Mouse (Mus musculus) activated CD4-positive, CD25-positive, alpha-beta regulatory T cell, adult 4 months (primary cell): ENCODE data around the gene Slc30a7. TPM values are rescaled to one million over a fixed set of nuclear protein-coding genes. Genes with fewer than 3 reads are reported as not detected.

Source experiments
- ATAC-seq: one replicate; pipeline ENCODE4 v1.8.0; 2017
- polyA plus RNA-seq, 2 experiments: library from polyadenylated mRNA; unstranded; fragments of 100-300 nt; shearing (Covaris generic); gene quantifications; one replicate each; pipeline ENCODE4 v1.2.1; 2017

The Slc30a7 gene
- polyA plus RNA-seq, 2 experiments from 2014 or later, result 47.7 to 50.2 TPM

DNA sequence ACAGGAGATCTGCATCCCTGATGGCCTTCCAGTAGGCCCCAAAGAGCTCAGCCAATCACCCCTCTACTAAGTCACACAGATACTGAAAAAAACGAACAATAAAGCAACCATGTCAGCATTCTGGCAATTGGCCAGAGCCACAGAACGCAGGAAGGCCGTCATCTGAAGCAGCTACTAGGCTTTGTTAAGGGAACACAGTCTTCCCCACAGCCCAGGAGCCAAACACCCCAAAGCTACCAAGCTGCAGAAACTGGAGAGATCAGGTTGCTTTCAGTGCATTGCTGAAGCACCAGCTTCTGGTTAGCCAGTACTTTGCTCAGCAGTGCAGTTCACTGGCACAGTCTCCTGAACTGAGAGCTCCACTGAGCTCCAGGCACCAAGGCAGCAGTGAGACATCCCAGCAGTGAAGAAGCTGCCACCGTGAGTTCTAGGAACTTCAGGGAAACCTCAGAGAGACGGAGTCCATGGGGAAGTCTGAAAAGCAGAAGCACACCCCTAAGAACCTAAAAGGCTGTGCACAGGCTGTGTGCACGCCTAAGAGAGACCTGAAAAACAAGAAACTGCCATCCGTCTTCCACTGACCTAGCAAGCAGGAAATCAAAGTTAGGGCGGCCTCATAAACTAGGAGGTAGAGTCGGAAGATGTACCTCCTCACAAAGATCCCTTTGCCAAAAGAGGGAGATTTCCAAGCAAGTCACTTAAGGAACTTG, 21.9 kb downstream of the Slc30a7 start:
- no peak for ATAC-seq

DNA sequence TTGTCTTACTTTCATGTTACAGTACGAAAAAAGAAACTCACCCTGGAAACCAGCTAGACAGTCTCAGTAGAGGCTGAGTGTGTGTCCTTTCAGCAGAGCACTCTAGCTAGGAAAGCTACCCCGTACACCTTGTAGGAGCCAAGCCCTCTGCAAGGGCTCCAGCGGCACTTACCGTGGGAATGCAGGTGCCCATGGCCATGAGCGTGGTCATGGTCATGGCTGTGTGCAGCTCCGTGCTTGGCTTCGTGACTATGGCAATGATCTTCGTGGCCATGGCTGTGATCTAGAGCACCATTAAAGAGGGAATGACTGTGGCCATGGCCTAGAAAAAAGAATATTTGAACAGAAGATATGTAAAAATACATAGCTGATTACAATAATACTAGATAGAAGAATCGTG, 22.6 kb downstream of the Slc30a7 start:
- no peak for ATAC-seq

DNA sequence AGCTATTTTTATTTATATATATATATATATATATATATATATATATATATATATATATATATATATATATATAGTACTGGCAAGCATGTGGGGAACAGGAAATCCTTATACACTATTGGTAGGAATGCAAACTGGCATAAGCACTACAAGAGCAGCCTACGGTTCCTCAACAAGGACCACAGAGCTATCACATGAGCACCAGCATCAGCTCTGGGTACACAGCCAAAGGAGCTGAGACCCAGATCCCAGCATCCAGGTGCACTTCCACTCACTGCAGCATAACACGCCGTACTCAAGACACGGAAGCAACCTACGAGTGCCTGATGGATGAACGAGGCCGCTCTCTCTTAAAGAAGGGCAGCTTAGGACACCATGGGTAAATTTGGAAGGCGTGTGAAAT, 24.0 kb downstream of the Slc30a7 start:
- ATAC-seq, result no peak

DNA sequence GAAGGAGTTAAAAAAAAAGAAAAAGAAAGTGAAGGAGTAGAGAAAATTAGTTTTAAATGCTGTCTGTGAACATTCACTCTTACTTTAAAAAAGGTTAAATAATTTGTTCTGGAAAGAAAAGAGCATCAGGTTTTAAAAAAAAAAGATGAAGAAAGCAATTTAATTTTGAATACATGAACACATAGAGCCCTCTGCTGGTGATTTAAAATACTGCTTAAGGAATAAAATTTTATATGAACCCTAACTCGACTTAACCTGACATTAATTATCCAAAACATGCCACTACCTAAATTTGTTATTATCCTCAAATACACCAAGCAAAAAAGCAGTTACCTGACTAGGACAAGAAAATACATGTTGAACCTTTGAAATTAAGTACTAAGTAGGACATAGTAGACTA, 28.2 kb downstream of the Slc30a7 start:
- no peak for ATAC-seq

DNA sequence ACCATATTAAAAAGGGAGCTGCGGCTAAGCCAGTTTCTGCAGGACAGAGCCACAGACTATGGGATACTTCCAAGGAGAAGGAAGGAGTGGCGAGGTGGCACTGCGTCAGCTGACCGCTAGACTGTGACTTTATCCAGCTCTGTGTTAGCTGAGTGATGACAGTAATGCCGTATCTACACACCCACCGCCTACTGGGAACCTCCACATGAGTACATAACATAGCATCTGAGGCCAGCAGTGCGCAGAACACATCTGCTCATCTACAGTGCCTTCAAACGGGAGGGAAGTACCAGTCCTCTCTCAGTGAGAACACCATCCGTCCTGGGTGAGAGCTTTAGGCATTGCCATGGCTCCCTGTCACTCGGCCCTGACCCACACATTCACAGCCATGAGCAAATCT, 32.2 kb downstream of the Slc30a7 start:
- ATAC-seq, result no peak

DNA sequence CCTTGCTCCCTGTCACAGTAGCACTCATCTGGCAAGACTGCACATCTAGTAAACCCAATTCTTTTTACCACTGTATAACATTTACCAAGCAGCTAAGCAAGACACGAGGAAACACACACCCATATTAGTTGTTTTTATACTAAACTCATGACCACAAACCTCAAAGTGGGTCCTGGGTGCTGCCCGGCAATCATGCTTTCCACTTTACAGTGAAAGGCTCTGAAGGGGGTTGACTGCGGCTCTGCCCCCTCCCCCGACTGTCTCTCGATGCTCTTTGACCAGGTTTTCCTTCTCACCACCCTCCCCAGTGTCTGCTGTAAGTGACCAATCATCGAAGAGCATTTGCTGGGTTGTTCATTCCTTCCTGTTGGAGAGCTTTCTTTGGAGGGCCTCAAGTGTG, 33.0 kb downstream of the Slc30a7 start:
- ATAC-seq, result peak; percentile 63

DNA sequence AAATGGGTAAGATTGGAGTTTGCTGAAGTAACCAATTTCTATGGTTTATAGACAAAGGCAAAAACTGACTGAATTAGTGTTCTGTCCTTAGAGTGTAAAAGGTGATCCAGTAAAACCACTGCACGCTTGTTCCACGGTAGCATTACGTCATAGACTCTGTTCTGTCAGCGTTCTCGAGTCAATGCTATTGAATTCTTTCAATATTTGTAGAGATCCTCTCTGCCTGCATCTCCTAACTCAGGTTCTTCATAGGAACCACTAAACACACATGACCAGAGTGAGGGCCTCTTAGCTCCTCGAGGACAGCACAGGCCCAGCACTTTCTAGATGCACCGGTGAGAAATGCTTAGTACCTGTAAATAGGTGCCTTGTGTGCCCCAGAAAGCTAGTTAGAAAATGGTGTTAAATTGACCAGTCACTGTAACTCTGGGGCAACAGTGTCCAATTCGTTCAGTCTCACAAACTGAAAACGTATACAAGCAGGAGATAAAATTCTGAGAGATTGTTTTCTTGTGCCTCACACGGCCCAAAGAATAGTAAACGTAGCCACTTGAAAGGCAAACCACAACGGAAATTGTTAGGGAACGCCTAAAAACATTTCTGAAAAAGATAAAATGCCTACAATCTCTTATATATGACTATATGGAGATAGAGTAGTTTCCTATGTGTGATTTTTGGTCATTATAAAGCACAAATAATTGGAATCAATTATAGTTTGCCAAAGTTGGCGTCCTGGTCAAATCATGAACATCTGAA, 35.1 kb downstream of the Slc30a7 start:
- peak; percentile 51 for ATAC-seq

DNA sequence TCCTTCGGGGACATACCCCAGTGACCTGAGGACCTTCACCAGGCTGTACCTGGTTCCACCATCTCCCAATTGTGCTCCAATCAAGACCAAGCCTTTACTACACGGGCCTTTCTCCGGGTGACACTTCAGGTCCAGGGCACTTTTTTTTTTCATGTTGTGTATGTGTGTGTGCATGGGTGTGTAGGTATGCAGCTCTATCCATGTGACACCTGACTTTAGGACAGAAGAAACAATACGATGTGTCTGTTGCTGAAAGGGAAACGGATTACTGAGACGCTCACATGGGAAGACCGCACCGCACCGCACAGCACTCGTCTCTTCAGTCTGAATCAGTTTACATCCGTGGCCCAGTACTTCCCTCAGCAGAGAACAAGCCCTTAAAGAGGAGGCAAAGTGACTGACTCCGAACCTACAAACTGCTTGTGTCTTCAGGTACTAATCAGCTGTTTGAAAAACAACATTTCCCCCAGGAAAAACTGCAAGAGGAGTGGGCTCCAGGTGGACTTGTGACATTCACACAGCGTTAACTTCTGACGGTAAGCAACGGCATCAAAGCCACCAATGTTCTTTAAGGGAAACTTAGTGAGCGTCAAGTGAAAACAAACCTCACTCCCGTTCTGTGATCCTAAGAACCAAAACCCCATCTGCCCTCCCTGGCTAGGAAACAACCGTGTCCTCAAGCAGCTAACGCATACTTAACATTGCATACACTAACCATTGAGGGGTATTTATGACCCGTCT, 36.0 kb downstream of the Slc30a7 start:
- ATAC-seq, result no peak

DNA sequence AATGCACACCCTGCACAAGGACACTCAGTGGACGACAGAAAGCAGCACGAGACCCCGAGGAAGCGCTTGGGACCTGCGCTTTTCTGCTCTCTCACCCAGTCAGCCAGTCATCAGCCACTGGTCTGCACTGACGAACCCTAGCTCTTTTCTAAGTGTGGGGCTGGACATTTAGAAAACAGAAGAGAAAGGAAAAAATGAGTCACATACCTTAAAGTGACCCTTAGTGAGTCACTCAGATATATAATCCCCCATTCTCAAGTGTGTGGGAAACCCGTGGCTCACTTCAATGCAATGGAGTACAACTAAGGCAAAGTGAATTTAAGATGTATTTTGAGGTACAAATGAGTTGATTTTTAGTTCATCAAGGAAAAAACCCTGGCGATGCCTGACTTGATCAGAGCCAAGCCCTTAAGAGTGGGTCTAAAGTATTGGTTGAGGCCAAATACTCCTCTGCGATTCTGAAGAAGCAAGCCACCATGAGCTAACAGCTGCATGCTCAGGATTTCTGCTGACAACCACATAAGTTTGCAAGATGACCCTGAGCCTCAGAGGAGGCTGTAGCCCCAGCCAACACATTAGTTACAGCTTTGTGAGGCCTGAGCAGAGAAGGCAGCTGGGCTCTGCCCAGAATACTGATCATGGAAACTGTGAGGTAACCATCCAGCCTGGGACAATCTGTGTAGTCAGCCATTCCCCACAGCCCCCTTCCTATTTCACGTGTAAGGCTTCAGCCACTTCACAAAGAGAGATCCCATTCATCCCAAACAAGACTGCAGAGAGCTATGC, 38.3 kb downstream of the Slc30a7 start:
- ATAC-seq, result no peak

DNA sequence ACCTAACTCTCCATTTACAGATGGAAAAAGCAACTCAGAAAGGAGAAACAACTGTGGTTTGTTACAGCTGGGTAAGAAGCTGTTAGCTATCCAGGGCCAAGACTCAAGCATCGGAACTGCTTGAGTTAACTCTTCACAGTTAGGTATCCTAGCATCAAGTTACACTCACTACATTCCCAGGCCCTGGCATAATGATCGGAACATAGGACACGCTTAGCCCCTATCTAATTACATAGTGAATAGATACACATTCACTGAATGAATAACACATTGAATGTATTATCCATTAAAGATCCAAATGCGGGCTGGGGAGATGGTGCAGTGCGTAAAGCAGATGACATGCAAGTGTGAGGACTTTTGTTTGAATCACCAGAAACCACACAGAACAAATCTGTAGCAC, 43.1 kb downstream of the Slc30a7 start:
- no peak for ATAC-seq

DNA sequence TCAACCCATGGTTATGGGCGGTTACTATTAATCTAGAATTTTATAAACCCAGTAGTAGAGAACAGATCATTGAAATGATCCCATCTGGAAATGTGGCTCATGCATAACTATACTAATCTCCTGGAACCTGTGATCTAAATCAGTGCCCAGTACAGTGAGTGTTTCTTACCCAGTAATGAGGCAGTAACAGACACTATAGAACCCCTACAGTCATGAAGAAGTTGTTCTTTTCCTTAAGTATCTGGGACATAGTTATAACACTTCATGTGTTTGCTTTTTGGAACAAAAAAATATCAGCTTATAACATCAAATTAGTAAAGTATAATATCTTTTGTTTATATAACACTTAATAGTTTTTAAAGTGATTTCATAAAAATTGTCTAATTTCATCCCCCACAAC, 43.6 kb downstream of the Slc30a7 start:
- no peak for ATAC-seq

DNA sequence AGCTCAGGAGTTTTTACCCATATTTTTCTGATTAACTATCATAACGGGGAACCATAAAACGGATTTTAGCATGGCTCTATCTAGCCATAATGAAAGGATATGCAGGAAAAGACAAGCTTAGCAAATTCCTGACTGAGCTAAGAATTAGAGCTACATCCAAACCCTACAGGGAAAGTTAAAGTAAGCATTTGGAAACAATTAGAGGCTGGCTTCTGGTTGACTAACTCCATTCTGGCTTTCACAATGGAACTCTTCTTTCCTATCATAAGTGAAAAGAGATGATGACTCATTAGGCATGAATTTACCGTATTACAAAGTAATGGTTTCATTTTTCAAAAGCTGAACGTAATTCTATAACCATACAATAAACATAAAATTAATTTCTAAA, 45.2 kb downstream of the Slc30a7 start:
- no peak for ATAC-seq

DNA sequence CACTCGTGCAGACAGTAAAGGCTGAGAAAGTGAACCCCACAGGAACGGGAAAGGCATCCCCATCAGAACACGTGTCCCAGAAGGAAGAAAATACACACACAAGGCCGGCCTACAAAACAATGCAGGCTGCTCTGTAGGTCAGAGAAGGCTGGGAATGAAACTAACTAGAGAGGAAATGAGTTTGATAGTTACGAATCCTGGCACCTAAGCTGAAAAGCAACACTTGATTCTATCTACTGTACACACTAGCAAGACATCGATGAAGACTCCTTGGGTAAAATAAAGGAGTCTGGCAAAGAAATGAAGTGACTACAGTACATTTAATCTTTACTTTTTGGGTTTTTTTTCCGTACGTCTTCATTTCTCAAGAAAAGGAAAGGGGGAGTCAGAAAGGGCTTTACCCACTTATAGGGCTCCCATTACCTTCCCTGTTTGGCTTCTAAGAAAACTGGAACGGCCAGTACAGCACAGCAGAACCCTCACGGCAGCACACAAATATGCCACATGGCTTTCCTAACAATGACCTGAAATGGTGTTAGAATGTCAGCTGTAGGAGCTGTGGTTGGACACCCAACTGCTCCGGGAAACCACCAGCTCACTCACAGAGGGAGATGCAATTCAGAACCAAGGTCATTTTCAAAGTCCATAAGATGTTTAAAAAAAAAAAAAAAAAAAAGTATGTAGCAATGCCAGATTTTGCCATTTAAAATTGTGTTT, 45.7 kb downstream of the Slc30a7 start:
- no peak for ATAC-seq

DNA sequence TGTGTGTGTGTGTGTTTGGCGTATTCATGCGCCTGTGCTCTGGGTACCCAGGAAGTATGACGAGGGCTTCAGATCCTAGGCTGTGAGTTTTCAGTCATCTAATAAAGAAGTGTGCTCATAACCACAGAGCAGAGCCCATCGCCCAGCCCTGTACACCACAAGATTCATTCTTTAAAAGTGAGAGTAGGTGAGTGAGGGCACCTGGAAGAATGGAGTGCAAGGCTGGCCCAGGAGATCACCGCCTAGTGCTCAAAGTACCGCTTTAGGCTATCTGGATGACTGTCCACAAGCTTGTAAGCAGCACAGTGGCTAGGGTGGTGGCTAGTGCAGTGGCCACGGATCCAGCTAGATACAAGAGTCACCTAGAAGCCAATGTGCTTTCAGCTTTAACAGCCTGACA, 50.0 kb downstream of the Slc30a7 start:
- ATAC-seq, result peak; percentile 49

DNA sequence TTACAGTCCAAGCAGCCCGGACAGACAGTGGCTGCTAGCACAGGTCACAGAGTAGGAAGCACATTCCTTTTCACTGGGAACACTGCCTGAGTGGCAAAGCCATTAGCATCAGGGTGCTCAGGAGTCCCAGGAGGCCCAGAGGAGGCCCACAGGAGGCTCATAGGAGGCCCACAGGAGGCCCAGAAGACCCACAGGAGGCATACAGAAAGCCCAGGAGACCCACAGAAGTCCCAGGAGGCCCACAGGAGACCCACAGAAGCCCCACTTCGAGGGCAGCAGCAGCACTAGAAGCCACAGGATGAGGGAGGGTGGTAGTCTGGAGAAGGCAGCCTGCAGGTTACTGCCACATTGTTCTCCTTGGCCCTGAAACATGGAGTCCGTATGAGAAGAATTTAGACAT, 54.1 kb downstream of the Slc30a7 start:
- no peak for ATAC-seq

DNA sequence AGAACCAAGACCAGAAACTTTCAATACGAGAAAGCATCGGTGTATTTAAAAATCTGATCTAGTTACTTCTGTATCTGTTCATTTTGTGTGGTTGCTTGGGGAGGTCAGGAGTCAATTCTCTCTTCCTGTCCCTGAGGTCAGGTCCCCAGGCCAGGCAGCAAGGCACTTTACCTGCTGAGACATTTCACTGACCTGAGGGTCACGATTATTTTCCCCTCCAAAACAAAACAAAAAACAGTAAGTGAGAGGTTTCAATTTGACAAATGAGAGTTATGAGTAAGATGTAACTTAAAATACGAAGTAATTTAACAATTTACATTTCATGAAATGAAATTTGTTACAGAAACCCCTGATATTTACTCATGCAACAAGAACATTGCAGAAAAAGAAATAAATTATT, 54.9 kb downstream of the Slc30a7 start:
- ATAC-seq, result no peak

DNA sequence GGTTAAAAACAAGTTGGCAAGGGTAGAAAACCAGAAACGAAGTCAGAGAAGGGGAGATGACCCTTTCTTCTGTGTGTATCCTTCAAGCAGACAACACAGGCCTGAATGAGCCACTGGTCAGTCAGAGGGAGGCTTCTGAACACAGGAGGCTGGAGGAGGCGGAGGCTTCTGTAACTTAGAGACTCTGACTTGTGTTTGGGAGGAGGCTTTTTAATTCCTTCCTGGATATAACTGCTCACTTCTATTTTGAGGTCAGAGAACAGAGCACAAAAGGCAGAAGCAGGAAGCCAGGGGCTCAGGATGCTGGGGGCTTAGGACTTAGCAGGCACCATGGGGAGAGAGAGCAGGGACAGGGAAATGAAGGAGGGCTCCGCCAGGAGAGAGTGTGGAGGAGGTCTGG, 56.0 kb downstream of the Slc30a7 start:
- no peak for ATAC-seq

DNA sequence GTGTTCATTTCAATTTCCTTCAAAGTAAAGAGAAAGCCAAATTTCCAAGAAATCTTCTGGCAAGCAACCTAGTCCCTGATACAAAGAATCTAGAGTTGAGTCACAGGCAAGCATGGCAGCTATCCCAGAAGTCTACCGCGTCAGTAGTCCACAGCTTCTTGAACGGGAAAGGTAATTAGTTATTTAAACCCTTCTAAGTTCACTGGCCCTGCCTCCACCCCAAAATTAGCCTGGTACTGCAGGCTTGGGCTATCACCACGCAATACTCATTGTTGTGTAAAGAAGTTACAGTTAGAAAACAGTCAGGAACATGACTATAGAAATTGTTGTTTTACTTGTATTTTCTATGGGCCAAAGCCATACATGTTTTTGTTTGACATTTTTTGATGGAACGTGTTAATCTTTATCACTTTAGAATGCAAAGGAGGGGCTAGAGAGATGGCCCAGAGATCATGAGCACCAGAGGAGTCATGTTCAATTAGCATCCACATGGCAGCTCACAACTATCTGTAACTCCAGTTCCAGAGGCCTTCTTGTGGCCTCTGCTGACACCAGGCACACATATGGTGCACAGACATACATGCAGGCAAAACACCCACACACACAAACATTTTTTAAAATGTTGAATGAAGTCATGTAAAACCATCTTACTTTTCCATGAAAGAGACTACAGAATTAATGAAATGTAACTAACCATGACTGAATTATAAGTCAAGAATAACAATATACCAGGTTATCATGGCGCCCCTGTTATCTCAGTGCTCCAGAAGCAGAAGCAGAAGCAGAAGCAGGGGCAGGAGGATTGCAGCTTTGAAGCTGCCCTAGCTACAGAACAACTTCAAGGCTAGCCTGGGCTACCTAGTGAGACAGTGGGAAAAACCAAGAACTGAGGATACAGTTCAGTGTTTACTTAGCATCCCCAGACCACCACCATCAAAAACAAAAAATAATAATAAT, 57.0 kb downstream of the Slc30a7 start:
- ATAC-seq, result no peak

DNA sequence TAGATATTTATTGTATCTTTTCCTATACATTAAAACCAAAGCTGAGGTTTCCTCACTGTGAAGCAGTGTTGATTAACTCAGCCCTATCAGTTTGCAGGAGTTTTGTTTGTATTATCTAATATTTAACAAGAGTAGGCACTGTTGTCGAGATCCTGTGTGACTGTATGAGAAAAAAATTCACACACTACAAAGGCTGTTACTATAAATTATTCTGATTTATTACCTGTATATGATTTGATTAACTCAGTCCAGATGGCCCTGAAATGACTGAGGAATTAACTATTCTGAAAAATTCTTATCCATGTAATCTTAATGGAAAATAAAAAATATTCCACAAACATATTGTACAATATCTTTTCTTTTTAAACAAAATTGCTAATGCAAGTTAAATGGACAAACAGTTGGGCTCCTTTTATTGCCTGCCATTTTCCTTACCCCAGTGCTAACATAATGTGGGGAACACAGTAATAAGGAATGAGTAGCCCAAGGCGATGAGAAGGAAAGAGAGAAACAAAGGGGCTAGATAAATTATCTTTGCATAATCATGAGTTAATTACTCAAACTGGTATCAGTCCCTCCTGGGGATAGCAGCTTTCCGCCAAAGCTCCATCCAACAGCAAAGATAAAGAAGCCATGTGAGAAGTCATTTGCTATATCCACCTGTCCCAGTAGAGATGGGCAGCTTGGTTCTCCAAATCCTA, 57.8 kb downstream of the Slc30a7 start:
- no peak for ATAC-seq

DNA sequence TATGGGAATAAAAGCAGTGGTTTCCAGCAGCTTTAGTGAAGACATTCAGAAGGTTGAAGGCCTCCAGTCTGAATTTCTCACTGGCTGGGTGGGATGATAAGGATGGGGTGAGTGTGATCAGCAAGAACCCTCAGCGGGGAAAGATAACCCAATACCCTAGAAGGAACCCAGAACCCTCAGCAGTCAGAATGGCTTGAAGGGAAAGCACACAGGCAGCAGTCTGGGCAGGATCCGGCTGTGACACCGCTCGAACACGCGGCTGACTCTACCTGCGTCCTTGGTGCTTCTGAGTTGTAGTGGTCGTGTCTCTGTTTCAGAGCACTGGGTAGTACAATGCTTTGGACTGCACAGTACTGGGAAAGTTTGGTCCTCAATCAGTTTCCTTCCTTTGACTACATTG, 60.9 kb downstream of the Slc30a7 start:
- no peak for ATAC-seq
